Mouse (Mus musculus) kidney, postnatal 0 days (tissue): Measurements from ENCODE around the gene Best2. TPM values are rescaled to one million over a fixed set of nuclear protein-coding genes. Genes with fewer than 3 reads are reported as not detected.

Experiments used
- ATAC-seq: fragments of 200-750 bp; cut with Nextera tagmentation; replicated peaks from 2 replicates; pipeline ENCODE4 v1.8.0; 2017; ENCODE audit warnings: low read depth, moderate number of reproducible peaks, moderate TSS enrichment, moderate library complexity; ENCODE audit not compliant: low FRiP score
- DNase-seq: peaks from one replicate; pipeline ENCODE4 v3.0.0-alpha.2; 2016; ENCODE audit warnings: low spot score
- H3K27ac ChIP-seq: fragments of 300-500 bp; sonication (generic); 2 replicates; pipeline ENCODE4 v1.5.1; 2014; ENCODE audit warnings: mild to moderate bottlenecking
- H3K27me3 ChIP-seq: fragments of 300-500 bp; sonication (generic); 2 replicates; pipeline ENCODE4 v1.6.1; 2014; ENCODE audit warnings: low read length, mixed read lengths; ENCODE audit not compliant: insufficient read depth
- H3K36me3 ChIP-seq: fragments of 300-500 bp; sonication (generic); 2 replicates; pipeline ENCODE4 v1.6.1; 2014; ENCODE audit warnings: low read length, mixed read lengths; ENCODE audit not compliant: insufficient read depth
- H3K4me1 ChIP-seq: fragments of 300-500 bp; sonication (generic); replicated peaks from 2 replicates; pipeline ENCODE4 v1.6.1; 2014; ENCODE audit warnings: antibody characterized with exemption, low read length, mixed read lengths; ENCODE audit not compliant: insufficient read depth
- H3K4me2 ChIP-seq: fragments of 300-500 bp; sonication (generic); 2 replicates; pipeline ENCODE4 v1.6.1; 2014; ENCODE audit warnings: mild to moderate bottlenecking, low read length, moderate library complexity, mixed read lengths
- H3K4me3 ChIP-seq: fragments of 300-500 bp; sonication (generic); replicated peaks from 2 replicates; pipeline ENCODE4 v1.5.1; 2014; ENCODE audit warnings: low read depth, low read length
- H3K9ac ChIP-seq: fragments of 300-500 bp; sonication (generic); 2 replicates; pipeline ENCODE4 v1.6.1; 2014; ENCODE audit warnings: low read depth, low read length
- H3K9me3 ChIP-seq: fragments of 300-500 bp; sonication (generic); replicated peaks from 2 replicates; pipeline ENCODE4 v1.6.1; 2016; ENCODE audit warnings: low read length, inconsistent platforms, mixed read lengths
- CTCF ChIP-seq: IDR thresholded peaks from 2 replicates; pipeline ENCODE4 v1.5.1; 2016; ENCODE audit warnings: antibody characterized with exemption, low read depth, mild to moderate bottlenecking, moderate library complexity
- WGBS: fragments of 180-500 bp; shearing (Covaris S2); extraction: QIAGEN DNeasy Blood & Tissue Kit; methylation state at CpG from one replicate; pipeline ENCODE4 v1.1.7; 2014; 5-methylcytosine and 5-hydroxymethylcytosine counted together
- polyA plus RNA-seq: library from polyadenylated mRNA; unstranded; fragments of >200 nt; fragmentation: Nextera tagmentation; extraction: Ambion mirVana; gene quantifications from 2 replicates; pipeline ENCODE4 v1.2.1, GENCODE M21; 2015

Gene Best2
- polyA plus RNA-seq, 1 experiment from 2014 or later = not detected

GRCm38 (mm10) chr8:84990836-84991235 is 23.5 kb downstream of the Best2 start:
- peak overlapping the region; percentile 56 for H3K4me3 ChIP-seq
- DNase-seq (peak; percentile 79), ATAC-seq (peak; percentile 86)
- no peak for TF ChIP-seq CTCF
- 2% methylated on average over 15 of the region's 15 CpGs for WGBS
- peak overlapping the region; percentile 69 for H3K9ac ChIP-seq
- peak overlapping the region; percentile 83 for H3K4me2 ChIP-seq
- H3K9me3 ChIP-seq = no peaks in the 10 kb centered on the region
- 0 out of 2 replicates have a peak, but pooled peaks cover 7% of the 10 kb centered on the region for H3K36me3 ChIP-seq
- no peaks in the 10 kb centered on the region for H3K27me3 ChIP-seq
- H3K4me1 ChIP-seq = peaks cover 18% of the 10 kb centered on the region
- peak overlapping the region; percentile 96 for H3K27ac ChIP-seq

- peak within 1 kb of the TSS; percentile 69 for H3K9ac ChIP-seq
- 0 out of 2 replicates have a peak, but pooled peaks cover 7% of the 10 kb centered on the region for H3K36me3 ChIP-seq
- H3K27me3 ChIP-seq = no peaks in the 10 kb centered on the region
- no peaks in the 10 kb centered on the region for H3K9me3 ChIP-seq
- peak within 1 kb of the TSS; percentile 56 for H3K4me3 ChIP-seq
- peak; percentile 93 for TF ChIP-seq CTCF
- WGBS = 0% methylated on average over 28 of the region's 28 CpGs
- ATAC-seq = peak; percentile 87
- DNase-seq = peak; percentile 99
- peaks cover 23% of the 10 kb centered on the region for H3K4me1 ChIP-seq
- peak within 1 kb of the TSS; percentile 83 for H3K4me2 ChIP-seq
- H3K27ac ChIP-seq = peak within 1 kb of the TSS; percentile 96
Observed at GRCm38 (mm10) chr8:84990349-84990748, 24.0 kb downstream of the Best2 start, which contains the start of gene Hook2. Gene Hook2 (plus strand): TSS chr8:84990603.

GRCm38 (mm10) chr8:84989810-84990209 is 24.5 kb downstream of the Best2 start:
- H3K9me3 ChIP-seq = no peaks in the 10 kb centered on the region
- H3K36me3 ChIP-seq = 0 out of 2 replicates have a peak, but pooled peaks cover 4% of the 10 kb centered on the region
- H3K27me3 ChIP-seq = no peaks in the 10 kb centered on the region
- H3K4me3 ChIP-seq = peak overlapping the region; percentile 56
- ATAC-seq (peak; percentile 41), DNase-seq (peak; percentile 94)
- peak overlapping the region; percentile 96 for H3K27ac ChIP-seq
- H3K4me2 ChIP-seq = peak overlapping the region; percentile 83
- H3K9ac ChIP-seq = peak overlapping the region; percentile 58
- WGBS = under 1% methylated on average over 15 of the region's 15 CpGs
- peaks cover 28% of the 10 kb centered on the region for H3K4me1 ChIP-seq
- TF ChIP-seq CTCF = peak; percentile 87

- Histone ChIP-seq H3K9me3 (no peaks in the 10 kb centered on the region), H3K4me2 (peak overlapping the region; percentile 83), H3K9ac (0 out of 2 replicates have a peak overlapping the region, but pooled peaks have one; percentile 2), H3K27ac (peak overlapping the region; percentile 96), H3K27me3 (no peaks in the 10 kb centered on the region), H3K4me3 (peak overlapping the region; percentile 56; the same call in 1 of the 2 replicates), H3K36me3 (no peaks in the 10 kb centered on the region), H3K4me1 (peaks cover 33% of the 10 kb centered on the region)
- WGBS = 4% methylated on average over 15 of the region's 15 CpGs
- ATAC-seq = peak; percentile 31
- 0 out of 2 replicates have a peak, but pooled peaks have one; percentile 4 for TF ChIP-seq CTCF
- DNase-seq = peak; percentile 82
Observed at GRCm38 (mm10) chr8:84989311-84989731, 25.0 kb downstream of the Best2 start.

GRCm38 (mm10) chr8:84987903-84988302 is 26.4 kb downstream of the Best2 start:
- H3K27me3 ChIP-seq = no peaks in the 10 kb centered on the region
- ATAC-seq = no peak
- H3K4me3 ChIP-seq = no peak overlapping the region
- no peak overlapping the region for H3K9ac ChIP-seq
- no peak overlapping the region for H3K27ac ChIP-seq
- no peak for TF ChIP-seq CTCF
- DNase-seq = no peak
- H3K4me2 ChIP-seq = no peak overlapping the region
- no peaks in the 10 kb centered on the region for H3K9me3 ChIP-seq
- H3K36me3 ChIP-seq = no peaks in the 10 kb centered on the region
- peaks cover 38% of the 10 kb centered on the region for H3K4me1 ChIP-seq
- 68% methylated on average over 2 of the region's 2 CpGs for WGBS

- DNase-seq (no peak), ATAC-seq (no peak)
- H3K27ac ChIP-seq = no peak overlapping the region
- peaks cover 40% of the 10 kb centered on the region for H3K4me1 ChIP-seq
- no peak overlapping the region for H3K4me2 ChIP-seq
- no peaks in the 10 kb centered on the region for H3K27me3 ChIP-seq
- 81% methylated on average over 5 of the region's 5 CpGs for WGBS
- no peak overlapping the region for H3K9ac ChIP-seq
- H3K36me3 ChIP-seq = no peaks in the 10 kb centered on the region
- H3K9me3 ChIP-seq = no peaks in the 10 kb centered on the region
- H3K4me3 ChIP-seq = no peak overlapping the region
- TF ChIP-seq CTCF = no peak
Observed at GRCm38 (mm10) chr8:84987388-84987787, 26.9 kb downstream of the Best2 start.
